Mouse (Mus musculus): ENCODE results near the gene Chga.

Gene Chga

GRCm38 (mm10) chr12:102554721-102555516, at the start of gene Chga:
Gene Chga (plus strand): TSS chr12:102554969.
- peak; percentile 82 to 83 for DNase-seq (ENCODE audit: low spot score in 2 of 2)

GRCm38 (mm10) chr12:102505131-102505713, 49.5 kb upstream of the Chga start:
- no peak for DNase-seq (ENCODE audit: low spot score in 2 of 2)

GRCm38 (mm10) chr12:102505949-102506348, 48.8 kb upstream of the Chga start:
- no peak for DNase-seq (ENCODE audit: low spot score in 2 of 2)

GRCm38 (mm10) chr12:102511363-102511762, 43.4 kb upstream of the Chga start:
- no peak for DNase-seq (ENCODE audit: low spot score in 2 of 2)

- no peak for DNase-seq (ENCODE audit: low spot score in 2 of 2)
Observed at GRCm38 (mm10) chr12:102514151-102514550, 40.6 kb upstream of the Chga start.

- no peak for DNase-seq (ENCODE audit: low spot score in 2 of 2)
Observed at GRCm38 (mm10) chr12:102514751-102515150, 40.0 kb upstream of the Chga start.

- DNase-seq (ENCODE audit: low spot score in 2 of 2): no peak
Observed at GRCm38 (mm10) chr12:102516151-102516550, 38.6 kb upstream of the Chga start.

- no peak for DNase-seq (ENCODE audit: low spot score in 2 of 2)
Observed at GRCm38 (mm10) chr12:102517647-102518046, 37.1 kb upstream of the Chga start.

GRCm38 (mm10) chr12:102519929-102520720, 34.6 kb upstream of the Chga start:
- DNase-seq (ENCODE audit: low spot score in 2 of 2): no peak

GRCm38 (mm10) chr12:102521777-102522319, 32.9 kb upstream of the Chga start:
- DNase-seq (ENCODE audit: low spot score in 2 of 2): peak in 1 of 2 experiments; percentile 26

- no peak for DNase-seq (ENCODE audit: low spot score in 2 of 2)
Observed at GRCm38 (mm10) chr12:102524216-102524615, 30.6 kb upstream of the Chga start.

GRCm38 (mm10) chr12:102524760-102525159, 30.0 kb upstream of the Chga start:
- DNase-seq (ENCODE audit: low spot score in 2 of 2): no peak

GRCm38 (mm10) chr12:102527989-102528388, 26.8 kb upstream of the Chga start:
- DNase-seq (ENCODE audit: low spot score in 2 of 2): no peak

- no peak for DNase-seq (ENCODE audit: low spot score in 2 of 2)
Observed at GRCm38 (mm10) chr12:102535796-102536195, 19.0 kb upstream of the Chga start.

GRCm38 (mm10) chr12:102540278-102540677, 14.5 kb upstream of the Chga start:
- DNase-seq (ENCODE audit: low spot score in 2 of 2): peak in 1 of 2 experiments; percentile 27

GRCm38 (mm10) chr12:102541168-102541567, 13.6 kb upstream of the Chga start:
- DNase-seq (ENCODE audit: low spot score in 2 of 2): no peak

- DNase-seq (ENCODE audit: low spot score in 2 of 2): no peak
Observed at GRCm38 (mm10) chr12:102545122-102545521, 9.6 kb upstream of the Chga start.

GRCm38 (mm10) chr12:102550529-102550928, 4.2 kb upstream of the Chga start:
- DNase-seq (ENCODE audit: low spot score in 2 of 2): no peak

- DNase-seq (ENCODE audit: low spot score in 2 of 2): no peak
Observed at GRCm38 (mm10) chr12:102551186-102551585, 3.6 kb upstream of the Chga start.

- no peak for DNase-seq (ENCODE audit: low spot score in 2 of 2)
Observed at GRCm38 (mm10) chr12:102552001-102552400, 2.8 kb upstream of the Chga start.

GRCm38 (mm10) chr12:102553705-102554275, 979 bp upstream of the Chga start:
- DNase-seq (ENCODE audit: low spot score in 2 of 2): peak in 1 of 2 experiments; percentile 29

GRCm38 (mm10) chr12:102555850-102556249, 1.1 kb downstream of the Chga start:
- DNase-seq (ENCODE audit: low spot score in 2 of 2): peak in 1 of 2 experiments; percentile 35
